Mouse (Mus musculus): ENCODE data around the gene Mfsd6l.

DNA sequence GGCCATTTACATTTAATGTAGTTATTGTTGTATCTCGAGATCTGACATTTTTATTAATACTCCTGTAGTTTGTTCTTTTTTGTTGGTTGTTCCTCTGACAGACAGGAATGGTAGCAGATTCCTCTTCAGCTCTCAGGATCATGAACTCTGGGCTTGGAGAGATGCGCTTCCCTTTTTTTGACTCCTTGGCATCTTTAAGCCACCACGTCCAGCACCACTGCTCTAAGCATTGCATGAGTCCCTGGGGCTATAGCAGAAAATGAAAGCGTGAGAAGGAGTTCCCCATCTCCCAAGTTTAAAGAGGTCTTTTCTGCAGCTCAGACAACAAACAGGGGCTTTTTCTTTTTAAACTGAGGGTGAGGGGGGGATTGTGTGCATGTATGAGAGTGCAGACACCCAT, 36.6 kb upstream of the Mfsd6l start:
- TF ChIP-seq CTCF (IDR thresholded peaks at IDR 0.05; ENCODE audit: borderline replicate concordance, insufficient read depth, low read depth, low read length), result no peak
- TF ChIP-seq POLR2A (IDR thresholded peaks at IDR 0.05; ENCODE audit: borderline replicate concordance, insufficient read depth, low read length), result no peak
